Mouse (Mus musculus) liver, adult 2 months (tissue): Measurements from ENCODE around the gene Lrp5.

ENCODE experiments used
- CTCF ChIP-seq: fragments of 200-500 bp; IDR thresholded peaks from 2 replicates; pipeline ENCODE4 v1.5.1; 2011; ENCODE audit warnings: low read depth, low read length, control low read depth
- POLR2A ChIP-seq: fragments of 200-500 bp; IDR thresholded peaks from 2 replicates; pipeline ENCODE4 v1.6.1; 2011; ENCODE audit warnings: low read length, control low read depth; ENCODE audit not compliant: insufficient read depth; ENCODE audit errors: extremely low read depth

GRCm38 (mm10) chr19:3684414-3684813 is 1.9 kb downstream of the Lrp5 start:
- no peak for TF ChIP-seq POLR2A
- TF ChIP-seq CTCF = no peak; the same call in 1 of the 2 replicates
